Mouse (Mus musculus): ENCODE data around the gene Rapgef4.

DNA sequence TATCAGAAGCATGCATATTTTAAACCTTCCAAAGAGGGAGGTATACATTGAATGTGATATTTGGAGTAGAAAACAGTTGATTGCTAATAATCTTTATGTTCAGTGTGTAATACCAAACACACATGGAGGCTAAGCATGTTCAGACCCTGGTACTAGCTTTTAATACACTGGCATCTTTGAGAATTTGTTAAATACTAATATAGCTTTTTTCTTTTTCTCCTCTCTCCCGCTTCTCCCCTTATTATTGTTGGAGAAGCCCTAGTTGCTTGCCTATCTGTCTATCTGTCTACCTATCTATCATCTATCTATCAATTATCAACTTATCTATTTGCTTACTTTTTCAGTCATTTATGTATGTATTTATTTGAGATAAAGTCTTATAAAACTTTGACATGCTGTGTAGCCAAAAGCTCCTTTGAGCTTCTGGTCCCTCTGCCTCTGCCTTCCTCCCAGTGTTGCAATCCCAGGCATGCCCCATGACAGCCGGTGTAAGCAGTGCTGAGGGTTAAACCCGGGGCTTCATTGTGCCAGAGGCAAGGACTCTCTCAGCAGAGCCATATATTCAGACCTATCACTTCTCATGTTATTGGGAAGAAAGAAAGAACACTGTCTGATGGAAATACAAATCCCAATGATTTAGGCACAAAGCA is 96.6 kb downstream of the Rapgef4 start:
- TF ChIP-seq CTCF (IDR thresholded peaks at IDR 0.05; ENCODE audit: control insufficient read depth, insufficient read depth, insufficient read length) (no peak), MYOD1 (IDR thresholded peaks at IDR 0.05; ENCODE audit: control insufficient read depth, insufficient read length, low read depth) (no peak), MAX (IDR thresholded peaks at IDR 0.05) (no peak), USF1 (IDR thresholded peaks at IDR 0.05; ENCODE audit: low read depth) (no peak)
